Mouse (Mus musculus) heart, adult 2 months (tissue): ENCODE measurements around the gene Chgb. TPM values are rescaled to one million over a fixed set of nuclear protein-coding genes. Genes with fewer than 3 reads are reported as not detected.

Experiments used
- DNase-seq, 2 experiments: peaks; one replicate each; pipeline ENCODE4 v3.0.0; 2021
- H3K27ac ChIP-seq: fragments of 200-600 bp; 2 replicates; pipeline ENCODE4 v1.8.1; 2022
- H3K27me3 ChIP-seq: fragments of 200-500 bp; 2 replicates; pipeline ENCODE4 v1.6.1; 2012; ENCODE audit warnings: mild to moderate bottlenecking, low read length, inconsistent platforms, mixed read lengths; ENCODE audit not compliant: control insufficient read depth, insufficient read depth
- H3K36me3 ChIP-seq: fragments of 200-500 bp; 2 replicates; pipeline ENCODE4 v1.6.1; 2012; ENCODE audit warnings: low read length, inconsistent platforms; ENCODE audit not compliant: control insufficient read depth, insufficient read depth
- H3K4me1 ChIP-seq: fragments of 200-500 bp; 2 replicates; pipeline ENCODE4 v1.6.1; 2011; ENCODE audit warnings: low read length; ENCODE audit not compliant: control insufficient read depth, insufficient read depth
- H3K4me3 ChIP-seq: fragments of 200-600 bp; 2 replicates; pipeline ENCODE4 v1.8.1; 2022
- H3K79me2 ChIP-seq: fragments of 200-500 bp; replicated peaks from 2 replicates; pipeline ENCODE4 v1.6.1; 2012; ENCODE audit warnings: mild to moderate bottlenecking, inconsistent platforms, low read length, moderate library complexity, mixed read lengths; ENCODE audit not compliant: control insufficient read depth, insufficient read depth
- H3K9ac ChIP-seq: fragments of 200-500 bp; 2 replicates; pipeline ENCODE4 v1.6.1; 2012; ENCODE audit warnings: low read depth, mild to moderate bottlenecking, control low read depth, inconsistent platforms, low read length, mixed read lengths
- CTCF ChIP-seq: fragments of 200-600 bp; IDR thresholded peaks from 2 replicates; pipeline ENCODE4 v1.8.1; 2022; ENCODE audit warnings: antibody characterized with exemption, mild to moderate bottlenecking, moderate library complexity
- EP300 ChIP-seq: fragments of 200-500 bp; IDR thresholded peaks from 2 replicates; pipeline ENCODE4 v1.6.1; 2011; ENCODE audit warnings: low read depth, low read length, control low read depth; ENCODE audit not compliant: insufficient read depth
- POLR2A ChIP-seq: fragments of 200-500 bp; IDR thresholded peaks from 2 replicates; pipeline ENCODE4 v1.6.1; 2011; ENCODE audit warnings: mild to moderate bottlenecking, low read depth, low read length, control low read depth; ENCODE audit not compliant: insufficient read depth
- WGBS: fragments of 180-500 bp; shearing (Covaris S2); methylation state at CpG from one replicate; pipeline ENCODE4 v1.1.7; 2018; 5-methylcytosine and 5-hydroxymethylcytosine counted together
- intact Hi-C: fragments of 180-260 bp; cut with DNase I; formaldehyde crosslinking; loops from one replicate; pipeline ENCODE4 v1.15.1; 2025
- polyA plus RNA-seq: library from polyadenylated mRNA; depleted of rRNA; stranded (reverse); fragments of >200 nt; gene quantifications from 2 replicates; pipeline ENCODE4 v1.2.3, GENCODE M21; 2012
- total RNA-seq, 2 experiments: library from RNA; stranded (reverse); gene quantifications; 2 replicates each; pipeline ENCODE4 v1.2.3; 2021

Chgb gene
- total and polyA plus RNA-seq, 3 experiments, result 0.08 to 0.47 (median 0.45) TPM

- Histone ChIP-seq H3K79me2 (no peaks in the 10 kb centered on the region), H3K27ac (no peak overlapping the region), H3K4me3 (no peak overlapping the region), H3K9ac (no peak overlapping the region), H3K36me3 (no peaks in the 10 kb centered on the region), H3K4me1 (no peaks in the 10 kb centered on the region), H3K27me3 (no peaks in the 10 kb centered on the region)
- intact Hi-C loops, result no loop called here
- WGBS, result 73% methylated on average over 5 of the region's 5 CpGs
- DNase-seq, result no peak
- no peak for TF ChIP-seq EP300
- no peak for TF ChIP-seq CTCF
- TF ChIP-seq POLR2A, result no peak
Measured at GRCm38 (mm10) chr2:132744866-132745265, 36.2 kb upstream of the Chgb start.

GRCm38 (mm10) chr2:132746108-132746507, 35.0 kb upstream of the Chgb start:
- 87% methylated on average over 3 of the region's 3 CpGs for WGBS
- H3K36me3 ChIP-seq, result no peaks in the 10 kb centered on the region
- no peaks in the 10 kb centered on the region for H3K79me2 ChIP-seq
- no peak overlapping the region for H3K9ac ChIP-seq
- TF ChIP-seq CTCF, result no peak
- no peak for TF ChIP-seq POLR2A
- no peak for TF ChIP-seq EP300
- H3K4me3 ChIP-seq, result no peak overlapping the region
- intact Hi-C loops, result no loop called here
- H3K27ac ChIP-seq, result no peak overlapping the region
- no peaks in the 10 kb centered on the region for H3K4me1 ChIP-seq
- H3K27me3 ChIP-seq, result no peaks in the 10 kb centered on the region
- DNase-seq, result no peak

- TF ChIP-seq EP300, result no peak
- TF ChIP-seq CTCF, result no peak
- TF ChIP-seq POLR2A, result no peak
- intact Hi-C loops, result no loop called here
- no peak overlapping the region for H3K4me3 ChIP-seq
- H3K27me3 ChIP-seq, result no peaks in the 10 kb centered on the region
- no peaks in the 10 kb centered on the region for H3K36me3 ChIP-seq
- no peaks in the 10 kb centered on the region for H3K4me1 ChIP-seq
- no peaks in the 10 kb centered on the region for H3K79me2 ChIP-seq
- no peak for DNase-seq
- no peak overlapping the region for H3K27ac ChIP-seq
- no peak overlapping the region for H3K9ac ChIP-seq
Measured at GRCm38 (mm10) chr2:132750726-132751125, 30.4 kb upstream of the Chgb start.

GRCm38 (mm10) chr2:132751141-132752066, 29.7 kb upstream of the Chgb start:
- H3K4me3 ChIP-seq, result no peak overlapping the region
- 80% methylated on average over 15 of the region's 15 CpGs for WGBS
- no peak overlapping the region for H3K27ac ChIP-seq
- intact Hi-C loops, result no loop called here
- H3K9ac ChIP-seq, result no peak overlapping the region
- no peaks in the 10 kb centered on the region for H3K27me3 ChIP-seq
- H3K4me1 ChIP-seq, result no peaks in the 10 kb centered on the region
- H3K79me2 ChIP-seq, result no peaks in the 10 kb centered on the region
- TF ChIP-seq EP300 (no peak), CTCF (no peak), POLR2A (no peak)
- DNase-seq, result no peak
- H3K36me3 ChIP-seq, result no peaks in the 10 kb centered on the region

- Histone ChIP-seq H3K27me3 (no peaks in the 10 kb centered on the region), H3K27ac (no peak overlapping the region), H3K4me3 (no peak overlapping the region), H3K36me3 (no peaks in the 10 kb centered on the region), H3K4me1 (no peaks in the 10 kb centered on the region), H3K79me2 (no peaks in the 10 kb centered on the region), H3K9ac (no peak overlapping the region)
- TF ChIP-seq EP300 (no peak), CTCF (no peak), POLR2A (no peak)
- WGBS, result 73% methylated on average over 2 of the region's 2 CpGs
- intact Hi-C loops, result no loop called here
- no peak for DNase-seq
Measured at GRCm38 (mm10) chr2:132752398-132752797, 28.7 kb upstream of the Chgb start.

- Histone ChIP-seq H3K9ac (no peak overlapping the region), H3K27me3 (no peaks in the 10 kb centered on the region), H3K4me3 (no peak overlapping the region), H3K4me1 (no peaks in the 10 kb centered on the region), H3K36me3 (no peaks in the 10 kb centered on the region), H3K27ac (no peak overlapping the region), H3K79me2 (no peaks in the 10 kb centered on the region)
- no peak for DNase-seq
- WGBS, result 73% methylated on average over 3 of the region's 3 CpGs
- intact Hi-C loops, result no loop called here
- TF ChIP-seq POLR2A (no peak), CTCF (no peak), EP300 (no peak)
Measured at GRCm38 (mm10) chr2:132753137-132753536, 27.9 kb upstream of the Chgb start.
